Mouse (Mus musculus) bone marrow, adult 2 months (tissue): Measurements from ENCODE around the gene Aurkaip1.

ENCODE experiments used
- CTCF ChIP-seq: fragments of 200-500 bp; IDR thresholded peaks from 2 replicates; pipeline ENCODE4 v1.5.1; 2011; ENCODE audit warnings: low read length, control low read depth; ENCODE audit not compliant: control insufficient read depth, insufficient read depth
- POLR2A ChIP-seq: fragments of 200-500 bp; IDR thresholded peaks from 2 replicates; pipeline ENCODE4 v1.6.1; 2011; ENCODE audit warnings: low read depth, mild to moderate bottlenecking, control low read depth, low read length, borderline replicate concordance; ENCODE audit not compliant: control insufficient read depth

DNA sequence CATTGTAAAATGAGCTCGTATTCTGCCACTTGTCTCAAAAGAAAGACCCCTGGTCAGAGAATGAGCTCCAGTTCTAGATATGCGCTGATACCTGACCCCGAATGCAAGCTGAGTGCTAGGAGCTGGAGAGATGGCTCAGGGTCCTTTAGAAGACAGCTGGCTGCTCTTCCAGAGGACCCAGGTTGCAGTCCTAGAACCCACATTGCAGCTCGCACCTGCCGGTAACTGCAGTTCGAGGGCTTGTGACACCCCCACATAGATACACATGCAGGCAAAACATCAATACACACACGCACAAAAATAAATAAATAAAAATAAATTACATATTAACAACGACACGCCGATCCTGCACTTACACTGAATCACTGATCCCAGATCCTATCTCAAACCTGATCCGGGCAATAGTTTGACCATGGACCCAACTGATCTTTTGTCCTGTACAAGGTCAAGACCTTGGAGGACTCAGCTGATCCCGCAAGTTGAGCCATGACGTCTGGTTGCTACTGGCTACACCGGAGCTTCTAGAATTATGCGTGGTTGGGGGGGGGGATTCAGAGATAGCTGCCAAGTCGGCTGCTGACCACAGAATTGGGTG, 47.5 kb upstream of the Aurkaip1 start:
- no peak for TF ChIP-seq CTCF
- no peak for TF ChIP-seq POLR2A
